Mouse (Mus musculus) small intestine, adult 2 months (tissue): Measurements from ENCODE around the gene Gm8439. TPM values are rescaled to one million over a fixed set of nuclear protein-coding genes. Genes with fewer than 3 reads are reported as not detected.

Experiments used
- H3K27ac ChIP-seq: fragments of 200-500 bp; 2 replicates; pipeline ENCODE4 v1.5.1; 2012; ENCODE audit warnings: low read depth, low read length, control low read depth, inconsistent platforms; ENCODE audit not compliant: insufficient read depth
- H3K27me3 ChIP-seq: fragments of 200-500 bp; 2 replicates; pipeline ENCODE4 v1.6.1; 2012; ENCODE audit warnings: mild to moderate bottlenecking, moderate library complexity, low read length, inconsistent platforms; ENCODE audit not compliant: control insufficient read depth, insufficient read depth
- H3K36me3 ChIP-seq: fragments of 200-500 bp; 2 replicates; pipeline ENCODE4 v1.6.1; 2012; ENCODE audit warnings: mild to moderate bottlenecking, low read length, control low read depth, inconsistent platforms; ENCODE audit not compliant: control insufficient read depth, insufficient read depth
- H3K4me1 ChIP-seq: fragments of 200-500 bp; 2 replicates; pipeline ENCODE4 v1.6.1; 2012; ENCODE audit warnings: low read length, inconsistent platforms, mixed read lengths; ENCODE audit not compliant: control insufficient read depth, insufficient read depth, insufficient read length
- H3K4me3 ChIP-seq: fragments of 200-500 bp; 2 replicates; pipeline ENCODE4 v1.5.1; 2012; ENCODE audit warnings: low read depth, mild to moderate bottlenecking, control low read depth, inconsistent platforms, low read length, moderate library complexity
- CTCF ChIP-seq: fragments of 200-500 bp; IDR thresholded peaks from 2 replicates; pipeline ENCODE4 v1.5.1; 2012; ENCODE audit warnings: low read depth, mild to moderate bottlenecking, control low read depth, inconsistent platforms, low read length, moderate library complexity, mixed read lengths; ENCODE audit not compliant: insufficient replicate concordance, insufficient read length; ENCODE audit errors: extremely low read depth
- POLR2A ChIP-seq: fragments of 200-500 bp; IDR thresholded peaks from 2 replicates; pipeline ENCODE4 v1.6.1; 2012; ENCODE audit warnings: low read depth, mild to moderate bottlenecking, control low read depth, inconsistent platforms, low read length, moderate library complexity
- whole genome bisulfite sequencing: fragments of 180-500 bp; shearing (Covaris S2); methylation state at CpG from one replicate; pipeline ENCODE4 v1.1.7; 2018; 5-methylcytosine and 5-hydroxymethylcytosine counted together
- polyA plus RNA-seq: library from polyadenylated mRNA; depleted of rRNA; stranded (reverse); fragments of >200 nt; gene quantifications from 2 replicates; pipeline ENCODE4 v1.2.3, GENCODE M21; 2012

The Gm8439 gene
- polyA plus RNA-seq, 1 experiment = not detected

- WGBS = under 1% methylated on average over 27 of the region's 27 CpGs
- Histone ChIP-seq H3K4me3 (peak overlapping the region; percentile 82), H3K4me1 (peaks cover 14% of the 10 kb centered on the region; the same call in 1 of the 2 replicates), H3K27ac (peak overlapping the region; percentile 63), H3K36me3 (no peaks in the 10 kb centered on the region), H3K27me3 (no peaks in the 10 kb centered on the region)
- TF ChIP-seq CTCF (no peak), POLR2A (no peak)
Measured at GRCm38 (mm10) chr4:120570438-120571069, 18.0 kb upstream of the Gm8439 start.

- Histone ChIP-seq H3K4me1 (peaks cover 14% of the 10 kb centered on the region; the same call in 1 of the 2 replicates), H3K27me3 (no peaks in the 10 kb centered on the region), H3K27ac (0 out of 2 replicates have a peak overlapping the region, but pooled peaks have one; percentile 29), H3K36me3 (no peaks in the 10 kb centered on the region), H3K4me3 (no peak overlapping the region)
- WGBS = 50% methylated on average over 3 of the region's 3 CpGs
- TF ChIP-seq CTCF = no peak
- TF ChIP-seq POLR2A = no peak
Measured at GRCm38 (mm10) chr4:120571070-120571464, 17.5 kb upstream of the Gm8439 start.

GRCm38 (mm10) chr4:120571691-120572090 lies 16.9 kb upstream of the Gm8439 start:
- 10% methylated on average over 3 of the region's 3 CpGs for WGBS
- no peak overlapping the region for H3K4me3 ChIP-seq
- TF ChIP-seq CTCF (no peak), POLR2A (no peak)
- H3K36me3 ChIP-seq = no peaks in the 10 kb centered on the region
- H3K27ac ChIP-seq = 0 out of 2 replicates have a peak overlapping the region, but pooled peaks have one; percentile 29
- H3K4me1 ChIP-seq = peaks cover 14% of the 10 kb centered on the region; the same call in 1 of the 2 replicates
- H3K27me3 ChIP-seq = no peaks in the 10 kb centered on the region

- Histone ChIP-seq H3K36me3 (no peaks in the 10 kb centered on the region), H3K27ac (no peak overlapping the region), H3K27me3 (no peaks in the 10 kb centered on the region), H3K4me1 (no peaks in the 10 kb centered on the region), H3K4me3 (no peak overlapping the region)
- TF ChIP-seq POLR2A = no peak
- no peak for TF ChIP-seq CTCF
- 74% methylated on average over 5 of the region's 5 CpGs for WGBS
Measured at GRCm38 (mm10) chr4:120580894-120581293, 7.7 kb upstream of the Gm8439 start.

- WGBS = 46% methylated on average over 9 of the region's 9 CpGs
- H3K27ac ChIP-seq = no peak overlapping the region
- TF ChIP-seq POLR2A (no peak), CTCF (no peak)
- H3K36me3 ChIP-seq = no peaks in the 10 kb centered on the region
- no peak overlapping the region for H3K4me3 ChIP-seq
- H3K4me1 ChIP-seq = no peaks in the 10 kb centered on the region
- no peaks in the 10 kb centered on the region for H3K27me3 ChIP-seq
Measured at GRCm38 (mm10) chr4:120581711-120582110, 6.8 kb upstream of the Gm8439 start.

GRCm38 (mm10) chr4:120586986-120587385 lies 1.6 kb upstream of the Gm8439 start:
- Histone ChIP-seq H3K4me3 (no peak overlapping the region), H3K4me1 (no peaks in the 10 kb centered on the region), H3K36me3 (no peaks in the 10 kb centered on the region), H3K27me3 (no peaks in the 10 kb centered on the region), H3K27ac (no peak overlapping the region)
- 77% methylated on average over 1 of the region's 1 CpGs for WGBS
- no peak for TF ChIP-seq CTCF
- no peak for TF ChIP-seq POLR2A

GRCm38 (mm10) chr4:120589070-120589469 lies 525 bp downstream of the Gm8439 start:
- 56% methylated on average over 3 of the region's 3 CpGs for WGBS
- TF ChIP-seq POLR2A = no peak
- no peak for TF ChIP-seq CTCF
- Histone ChIP-seq H3K27ac (no peak overlapping the region), H3K4me1 (no peaks in the 10 kb centered on the region), H3K4me3 (no peak overlapping the region), H3K36me3 (no peaks in the 10 kb centered on the region), H3K27me3 (no peaks in the 10 kb centered on the region)
